Mouse (Mus musculus) mesoderm, embryonic 11.5 days (tissue): ENCODE data around the gene Nptx2.

Source experiments
- DNase-seq: peaks from one replicate; pipeline ENCODE4 v3.0.0-alpha.2; 2012; ENCODE audit warnings: low read depth, low spot score

Gene Nptx2

DNA sequence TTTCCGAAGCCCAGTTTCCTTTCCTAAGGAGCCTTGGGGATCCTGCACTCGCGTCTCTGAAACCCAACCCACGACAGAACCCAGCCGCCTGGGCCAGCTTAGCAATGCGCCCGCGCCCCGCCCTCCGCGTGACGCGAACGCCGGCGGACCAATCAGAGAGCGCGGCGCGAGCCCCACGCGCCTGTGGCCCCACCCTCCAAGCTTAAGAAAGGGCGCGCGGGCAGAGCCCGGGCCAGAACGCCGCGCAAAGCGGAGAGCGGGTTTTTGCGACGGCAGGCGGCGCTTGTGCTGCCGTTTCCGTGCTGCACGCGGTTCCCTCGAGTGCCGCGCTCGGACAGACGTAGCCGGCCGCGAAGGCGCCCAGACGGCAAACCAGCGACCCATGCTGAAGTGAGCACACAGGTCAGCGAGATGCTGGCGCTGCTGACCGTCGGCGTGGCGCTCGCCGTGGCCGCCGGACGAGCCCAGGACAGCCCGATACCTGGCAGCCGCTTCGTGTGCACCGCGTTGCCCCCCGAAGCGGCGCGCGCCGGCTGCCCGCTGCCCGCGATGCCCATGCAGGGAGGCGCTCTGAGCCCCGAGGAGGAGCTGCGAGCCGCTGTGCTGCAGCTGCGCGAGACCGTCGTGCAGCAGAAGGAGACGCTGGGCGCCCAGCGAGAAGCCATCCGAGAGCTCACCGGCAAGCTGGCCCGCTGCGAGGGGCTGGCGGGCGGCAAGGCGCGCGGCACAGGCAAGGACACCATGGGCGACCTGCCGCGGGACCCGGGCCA is at the start of gene Nptx2:
Gene Nptx2 (plus strand): TSS at position 250 of the 770 bp plus-strand sequence.
- peak; percentile 91 for DNase-seq

DNA sequence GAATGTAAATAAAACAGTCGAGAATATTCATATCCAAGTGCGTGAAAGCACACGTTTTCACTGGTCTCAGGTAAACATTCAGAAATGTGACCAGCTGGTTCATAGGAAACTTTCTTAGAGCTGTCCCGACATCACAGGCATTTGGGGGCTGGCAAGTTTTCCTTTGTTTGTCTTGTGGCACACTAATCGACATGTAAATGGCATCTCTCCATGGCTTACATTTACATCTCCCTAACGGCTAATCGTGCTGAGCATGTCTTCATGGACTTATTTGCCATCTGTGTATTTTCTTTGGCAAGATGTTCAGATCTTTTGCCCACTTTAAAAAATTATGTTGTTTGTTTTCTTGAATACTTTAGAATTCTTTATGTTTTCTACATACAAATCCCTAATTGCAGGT is 49.2 kb upstream of the Nptx2 start:
- no peak for DNase-seq

DNA sequence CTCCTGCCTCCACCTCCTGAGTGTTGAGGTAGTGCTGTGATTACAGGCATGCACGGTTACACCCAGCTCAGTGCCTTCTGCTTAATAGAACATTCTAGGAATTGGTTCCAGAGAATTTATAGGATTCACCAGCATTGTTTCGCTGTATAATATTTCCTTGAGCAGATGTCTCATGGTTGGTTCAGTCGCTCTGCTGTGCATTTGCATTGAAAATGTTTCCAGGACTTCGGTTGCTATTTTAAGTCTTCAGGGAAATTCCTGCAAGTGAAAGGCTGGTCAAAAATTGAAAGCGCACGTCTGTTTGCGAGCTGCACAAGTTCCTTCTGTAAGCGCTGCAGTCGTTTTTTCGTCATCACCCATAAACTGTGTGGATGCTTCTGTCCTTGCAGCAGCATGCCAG is 41.5 kb upstream of the Nptx2 start:
- DNase-seq, result no peak

DNA sequence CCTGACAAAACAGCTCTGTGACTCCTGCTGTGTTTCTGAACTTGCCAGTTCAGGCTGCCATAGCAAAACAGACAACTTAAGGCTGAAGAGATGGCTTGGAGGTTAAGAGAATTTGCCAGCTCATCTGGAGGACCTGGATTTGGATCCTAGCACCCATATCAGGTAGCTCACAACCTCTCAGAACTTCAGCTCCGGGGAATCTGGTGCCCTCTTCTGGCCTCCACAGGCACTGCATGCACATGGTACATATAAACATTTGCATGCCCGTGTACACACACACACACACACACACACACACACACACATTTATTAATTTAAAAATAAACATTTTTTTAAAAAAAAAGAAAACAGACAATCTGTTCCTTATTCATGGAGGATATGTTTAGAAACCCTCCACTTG is 40.0 kb upstream of the Nptx2 start:
- no peak for DNase-seq

DNA sequence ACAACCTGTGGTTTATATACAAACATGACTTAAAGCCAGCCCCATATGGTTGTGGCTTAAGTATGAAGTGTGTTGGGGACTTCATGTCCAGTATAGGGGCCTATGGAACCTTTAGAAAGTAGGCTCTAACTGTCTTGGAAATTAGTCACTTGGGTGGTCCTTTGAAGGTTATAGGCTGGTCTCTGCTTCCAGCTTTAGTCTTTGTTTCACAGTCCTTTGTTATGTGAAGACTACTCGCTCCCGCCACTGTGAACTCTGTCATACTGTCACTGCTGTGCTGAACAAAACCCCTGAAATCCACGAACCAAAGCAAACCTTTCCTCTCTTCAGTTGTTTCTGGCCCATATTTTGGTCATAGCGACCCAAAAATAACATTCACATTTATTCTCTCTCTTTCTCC is 39.5 kb upstream of the Nptx2 start:
- no peak for DNase-seq

DNA sequence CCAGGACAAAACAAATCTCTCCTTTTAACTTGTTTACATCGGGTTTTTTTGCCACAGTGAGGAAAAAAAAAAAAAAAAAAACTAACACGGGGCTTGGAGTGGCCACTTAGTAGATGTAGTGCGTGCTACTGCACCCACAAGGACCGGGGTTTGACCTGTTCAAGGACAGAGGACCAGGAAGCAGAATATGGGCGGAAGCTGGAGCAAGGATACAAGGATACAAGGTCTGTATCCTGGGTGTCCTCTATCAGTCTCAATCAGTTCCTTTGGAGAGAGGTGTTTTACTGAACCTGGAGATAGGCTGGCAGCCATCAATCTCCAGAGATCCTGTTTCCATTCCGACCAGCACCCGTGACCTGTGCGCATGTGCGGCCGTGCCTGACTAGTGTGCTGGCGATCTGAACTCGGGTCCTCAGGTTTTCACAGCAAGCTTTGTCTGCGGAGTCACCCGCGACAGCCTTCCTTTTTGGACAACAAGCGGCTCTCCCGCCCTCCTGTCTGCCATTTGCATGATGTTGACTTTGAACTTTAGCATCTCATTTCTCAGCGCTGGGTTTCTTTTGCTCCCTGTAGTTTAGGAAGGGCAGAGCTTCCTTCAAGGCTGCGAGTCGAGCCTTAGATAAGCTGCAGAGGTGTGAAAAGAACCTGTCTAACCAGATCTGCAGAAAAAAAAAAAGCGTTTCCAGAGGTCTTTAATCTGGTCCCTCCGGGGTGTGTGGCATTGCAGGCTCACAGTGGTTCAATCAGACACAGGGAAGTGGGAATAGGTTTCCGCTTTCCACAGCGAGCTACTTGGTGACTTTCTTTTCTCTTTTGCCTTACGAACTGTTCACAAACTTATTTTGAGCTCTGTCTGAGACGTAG is 38.8 kb upstream of the Nptx2 start:
- no peak for DNase-seq

DNA sequence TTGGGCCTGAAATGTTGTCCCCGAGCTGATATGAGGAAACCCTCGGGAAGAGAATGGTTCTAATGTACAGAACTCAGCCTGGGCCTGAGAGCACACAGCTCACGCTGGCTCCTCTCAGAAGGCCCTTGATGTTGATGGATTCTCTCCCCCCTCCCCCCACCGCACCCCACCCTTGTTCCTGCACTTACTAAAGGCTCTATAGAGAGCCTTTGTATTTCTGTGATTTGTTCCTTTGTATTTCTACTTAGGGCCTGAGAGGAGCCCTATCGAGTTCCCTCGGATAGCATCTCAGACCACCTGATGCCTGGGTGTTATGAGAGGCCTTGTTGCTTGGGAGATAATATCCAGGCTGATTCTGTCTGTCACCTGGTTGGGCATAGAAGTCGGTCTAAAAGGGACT is 36.3 kb upstream of the Nptx2 start:
- DNase-seq, result no peak

DNA sequence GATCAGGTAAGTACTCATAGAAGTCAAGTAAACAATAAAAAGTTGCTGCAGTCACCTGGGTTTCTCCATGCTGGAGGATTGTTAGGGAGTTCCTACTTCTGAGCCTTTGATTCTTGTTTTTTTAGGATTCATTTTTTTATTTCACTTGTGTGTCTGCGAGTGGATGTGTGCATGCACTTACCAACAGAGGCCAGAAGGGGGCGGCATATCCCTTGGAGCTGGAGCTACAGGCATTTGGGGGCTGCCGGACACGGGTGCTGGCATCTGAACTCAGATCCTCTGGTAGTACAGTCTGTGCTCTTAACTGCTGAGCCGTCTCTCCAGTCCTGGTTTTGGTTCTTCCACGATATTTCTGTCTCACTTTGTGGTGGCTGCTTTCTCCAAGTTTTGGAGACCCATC is 31.0 kb upstream of the Nptx2 start:
- peak; percentile 29 for DNase-seq

DNA sequence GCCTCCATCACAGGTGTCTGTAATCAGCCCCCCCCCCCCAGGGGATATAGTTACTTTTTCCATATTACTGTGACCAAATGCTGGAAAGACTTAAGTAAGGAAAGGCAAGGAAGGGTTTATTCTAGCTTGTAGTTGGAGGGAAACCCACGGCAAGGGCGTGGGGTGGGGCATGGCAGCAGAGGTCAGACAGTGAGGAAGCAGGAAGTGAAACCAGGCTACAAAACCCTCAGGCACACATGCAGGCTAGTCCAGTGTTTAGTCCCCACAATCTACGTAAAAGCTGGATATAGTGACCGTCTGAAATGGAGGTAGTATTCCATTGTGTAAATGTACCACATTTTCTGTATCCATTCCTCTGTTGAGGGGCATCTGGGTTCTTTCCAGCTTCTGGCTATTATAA is 30.5 kb upstream of the Nptx2 start:
- no peak for DNase-seq

DNA sequence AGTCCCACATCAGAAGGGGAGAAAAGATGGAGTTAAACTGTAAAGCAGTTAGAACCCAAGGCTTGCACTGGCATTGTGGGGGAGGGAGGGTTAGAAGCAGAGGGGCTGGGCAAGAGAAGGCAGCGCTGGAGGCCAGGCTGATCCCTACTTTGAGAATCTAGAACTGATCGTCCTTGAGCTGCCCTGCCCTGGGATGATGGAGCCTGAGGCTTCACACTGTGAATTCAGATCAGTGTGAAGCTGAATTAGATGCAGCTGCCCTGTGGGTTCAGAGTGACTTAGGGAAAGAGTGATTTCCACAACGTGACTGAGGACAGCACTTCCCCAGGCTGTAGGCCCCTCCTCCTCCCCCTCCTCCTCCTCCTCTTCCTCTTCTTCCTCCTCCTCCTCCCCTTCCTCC is 25.6 kb upstream of the Nptx2 start:
- DNase-seq, result no peak

DNA sequence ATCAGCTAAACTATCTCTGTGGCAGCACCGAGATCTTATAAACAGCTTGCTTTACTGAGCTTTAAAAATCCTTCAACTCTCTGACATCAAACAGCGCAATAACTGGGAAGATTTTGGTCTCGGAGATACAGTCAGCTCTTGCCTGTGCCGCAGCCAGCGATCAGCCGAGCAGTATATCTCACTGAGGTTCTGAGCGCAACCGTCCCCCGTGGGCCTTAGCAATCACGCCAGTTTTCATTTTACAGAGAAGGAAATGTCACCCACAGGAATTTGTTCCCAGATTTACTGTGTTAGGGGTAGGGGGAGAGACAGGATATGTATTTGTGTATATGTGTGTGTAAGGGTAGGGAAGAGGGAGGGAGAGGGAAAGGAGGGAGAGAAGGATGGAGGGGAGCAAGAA is 20.9 kb upstream of the Nptx2 start:
- no peak for DNase-seq

DNA sequence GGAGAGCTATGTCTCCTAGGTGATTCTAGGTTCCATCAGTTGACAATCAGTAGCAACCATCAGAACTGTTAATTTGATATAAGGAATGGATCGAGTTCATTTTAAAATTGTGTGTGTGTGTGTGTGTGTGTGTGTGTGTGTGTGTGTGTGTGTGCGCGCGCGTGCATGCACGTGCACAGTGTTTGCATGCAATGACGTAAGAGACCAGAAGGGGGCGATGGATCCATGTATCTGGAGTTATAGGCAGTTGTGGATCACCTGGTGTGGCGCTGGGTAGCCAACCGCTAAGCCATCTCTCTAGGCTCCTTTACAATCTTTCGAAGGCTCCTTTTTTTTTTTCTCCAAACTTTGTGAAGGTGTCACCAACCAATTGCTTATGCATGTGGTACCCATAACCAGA is 16.6 kb upstream of the Nptx2 start:
- DNase-seq, result no peak

DNA sequence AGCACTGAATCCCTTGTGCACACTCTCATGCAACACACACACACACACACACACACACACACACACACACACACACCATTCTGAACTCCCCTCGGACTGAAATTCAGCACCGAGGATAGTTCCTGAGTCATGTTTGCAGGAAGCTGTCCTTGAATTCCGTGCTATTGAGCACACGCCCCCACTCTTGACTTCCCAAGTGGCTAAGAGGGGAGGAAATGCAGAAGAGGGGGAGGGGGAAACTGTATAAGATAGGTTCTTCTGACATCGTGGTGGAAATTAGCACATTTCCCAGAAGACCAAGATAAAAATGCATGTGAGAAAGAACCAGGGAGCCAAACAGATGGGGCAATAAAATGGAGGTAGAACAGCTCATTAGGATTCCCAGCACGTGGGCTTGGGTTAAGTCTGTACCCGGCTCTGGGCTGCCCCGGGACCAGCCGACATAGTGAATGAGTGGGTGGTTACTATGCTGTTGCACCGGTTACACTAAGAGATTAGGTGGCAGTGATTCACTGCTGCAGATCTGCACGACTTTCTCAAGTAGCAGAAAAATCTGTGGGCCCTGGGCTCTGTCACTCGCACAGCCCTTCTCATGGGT is 2.9 kb upstream of the Nptx2 start:
- DNase-seq, result peak; percentile 71

DNA sequence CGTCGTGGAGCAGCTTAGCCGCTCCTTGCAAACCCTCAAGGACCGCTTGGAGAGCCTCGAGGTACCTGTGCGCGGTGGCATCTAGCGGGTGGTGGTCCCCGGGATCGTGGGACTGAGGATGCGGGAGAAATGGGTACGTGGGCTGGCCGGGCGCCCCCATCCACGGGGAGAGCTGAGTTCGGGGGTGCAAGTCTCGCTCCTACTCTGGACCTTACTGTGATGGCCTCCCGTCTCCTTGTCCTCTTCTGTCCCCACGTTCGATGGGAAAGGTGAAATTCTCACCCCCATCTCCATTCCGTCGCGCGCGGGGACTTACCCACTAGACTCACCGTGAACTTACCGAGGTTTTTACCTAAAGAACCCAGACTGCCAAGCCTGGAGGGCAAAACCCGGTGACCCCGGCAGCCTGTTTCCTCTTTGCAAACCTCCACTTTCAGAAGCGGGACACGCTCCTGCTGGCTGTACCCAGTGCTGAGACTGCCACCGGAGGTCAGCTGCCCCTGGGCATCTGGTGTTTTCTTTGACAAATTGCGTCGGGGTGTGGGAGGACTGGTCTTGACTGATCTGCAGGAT is 807 bp downstream of the Nptx2 start:
- no peak for DNase-seq

DNA sequence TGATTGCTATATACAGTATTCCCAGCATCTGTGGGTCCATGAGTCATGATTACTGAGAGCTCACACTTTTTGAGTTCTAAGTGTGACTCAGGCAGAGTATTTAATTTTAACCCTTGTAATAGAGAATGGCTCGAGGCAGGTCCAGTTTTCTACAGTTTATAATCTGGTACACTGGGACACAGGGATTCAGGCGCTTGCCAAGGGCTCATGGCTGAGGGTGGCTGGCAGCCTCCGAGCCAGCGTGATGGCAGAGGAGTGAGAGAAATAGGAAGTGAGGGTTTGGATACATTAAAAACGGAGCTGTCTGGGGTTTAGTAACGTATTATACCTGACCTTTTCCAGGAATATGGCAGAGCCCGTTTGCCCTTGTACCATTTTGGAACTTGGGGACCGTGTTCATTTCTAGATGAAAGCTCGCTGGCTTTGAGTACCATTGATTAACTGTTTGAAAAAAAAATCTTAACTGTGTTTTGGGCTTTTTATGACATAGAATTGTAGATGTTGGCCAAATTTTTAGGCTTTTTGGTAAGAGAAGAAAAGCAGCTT is 1.7 kb downstream of the Nptx2 start:
- no peak for DNase-seq

DNA sequence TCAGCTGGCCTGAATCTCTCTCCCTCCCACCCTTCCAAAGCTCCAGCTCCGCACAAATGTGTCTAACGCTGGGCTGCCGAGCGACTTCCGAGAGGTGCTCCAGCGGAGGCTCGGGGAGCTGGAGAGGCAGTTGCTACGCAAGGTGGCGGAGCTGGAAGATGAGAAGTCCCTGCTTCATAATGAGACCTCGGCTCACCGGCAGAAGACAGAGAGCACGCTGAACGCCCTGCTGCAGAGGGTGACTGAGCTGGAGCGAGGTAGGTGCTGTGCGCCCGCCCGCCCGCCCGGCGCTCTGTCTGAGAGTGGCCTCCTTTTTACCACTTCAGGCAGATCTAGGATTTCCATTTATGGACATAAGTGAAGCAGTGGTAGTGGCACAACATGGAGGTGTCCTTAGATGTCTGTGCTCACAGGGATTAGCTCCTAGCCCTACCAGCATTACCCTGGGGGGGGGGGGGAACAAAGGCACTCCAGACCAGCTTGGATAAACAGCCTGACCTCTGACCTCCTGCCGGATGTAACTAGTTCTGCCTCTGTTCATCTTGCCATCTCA is 2.5 kb downstream of the Nptx2 start:
- DNase-seq, result peak; percentile 48

DNA sequence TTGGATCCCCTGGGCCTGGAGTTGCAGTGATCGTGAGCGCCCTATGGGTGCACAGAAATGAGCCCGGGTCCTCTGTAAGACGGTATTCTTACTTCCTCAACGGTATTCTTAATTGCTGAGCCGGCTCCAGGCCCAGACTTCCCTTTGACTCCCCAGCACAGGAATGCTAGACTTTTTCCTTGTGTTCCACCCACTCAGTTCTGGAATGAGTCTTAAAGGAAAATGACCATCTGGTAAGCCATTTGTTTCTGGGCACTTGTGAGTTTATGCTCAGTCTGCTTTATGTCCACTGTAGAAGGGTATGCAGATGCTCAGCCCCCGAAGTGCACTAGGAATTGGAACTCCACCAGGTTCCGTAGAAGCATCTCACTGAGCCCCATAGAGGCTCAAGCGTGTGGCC is 4.3 kb downstream of the Nptx2 start:
- DNase-seq, result no peak

DNA sequence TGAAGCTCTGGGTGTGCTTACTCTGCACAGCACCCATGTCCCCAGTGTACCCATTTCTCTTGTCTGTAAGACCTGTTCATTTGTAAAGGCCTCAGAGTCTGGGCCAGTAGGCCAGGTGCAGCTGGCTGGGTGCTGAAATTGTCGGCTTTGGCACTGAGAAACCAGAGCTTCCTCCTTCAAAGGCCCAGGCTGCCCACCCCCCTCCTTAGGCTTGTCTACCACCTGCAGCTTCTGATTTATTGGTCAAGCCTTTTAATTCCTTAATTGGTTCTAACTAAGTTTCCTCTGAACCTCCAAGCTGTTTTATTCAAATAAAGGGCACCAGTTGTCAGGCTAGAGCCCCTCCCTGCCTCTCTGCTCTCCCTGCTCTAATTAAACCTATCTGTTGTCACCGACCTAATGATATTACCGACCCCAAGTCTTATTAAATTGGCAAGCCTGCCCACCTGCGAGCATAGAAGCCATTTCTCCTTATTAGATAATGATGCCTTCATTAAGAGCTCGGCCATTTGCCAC is 5.0 kb downstream of the Nptx2 start:
- DNase-seq, result no peak

DNA sequence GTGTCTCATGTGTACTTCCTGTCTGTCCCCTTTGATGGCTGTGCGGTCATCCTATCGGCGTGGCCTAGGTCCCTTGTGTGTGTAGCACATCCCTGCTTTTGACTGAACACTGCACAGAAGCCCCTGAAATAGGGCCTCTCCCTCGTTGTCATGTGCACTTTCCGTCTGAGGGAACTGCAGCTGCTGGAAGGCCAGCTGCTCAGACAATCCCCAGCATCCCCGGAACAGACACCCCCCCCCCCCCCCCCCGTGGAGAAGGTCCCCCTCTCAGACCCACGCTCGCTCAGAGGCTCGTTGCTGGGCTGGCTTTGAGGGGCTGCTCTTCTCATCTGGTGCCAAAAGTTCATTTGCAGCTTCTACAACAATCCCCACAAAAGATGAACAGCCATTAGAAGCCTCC is 11.0 kb downstream of the Nptx2 start:
- peak; percentile 38 for DNase-seq

DNA sequence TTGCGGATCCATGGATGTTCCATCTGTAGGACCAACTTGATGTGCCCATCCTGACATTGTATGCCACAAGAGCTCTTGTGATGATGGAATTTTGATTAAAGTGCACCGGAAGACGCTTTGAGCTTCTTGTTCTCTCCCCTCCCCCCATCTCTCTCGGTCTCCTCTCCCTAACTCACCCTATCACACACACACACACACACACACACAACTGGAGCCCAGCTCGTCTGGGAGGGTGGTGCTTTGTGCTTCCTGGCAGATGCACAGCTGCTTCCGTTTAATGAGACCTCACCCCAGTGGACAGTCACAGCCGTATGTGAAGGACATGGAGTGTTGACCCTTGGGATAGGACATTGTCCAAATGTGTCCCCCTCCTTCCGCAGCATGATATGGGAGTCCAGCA is 11.7 kb downstream of the Nptx2 start:
- no peak for DNase-seq

DNA sequence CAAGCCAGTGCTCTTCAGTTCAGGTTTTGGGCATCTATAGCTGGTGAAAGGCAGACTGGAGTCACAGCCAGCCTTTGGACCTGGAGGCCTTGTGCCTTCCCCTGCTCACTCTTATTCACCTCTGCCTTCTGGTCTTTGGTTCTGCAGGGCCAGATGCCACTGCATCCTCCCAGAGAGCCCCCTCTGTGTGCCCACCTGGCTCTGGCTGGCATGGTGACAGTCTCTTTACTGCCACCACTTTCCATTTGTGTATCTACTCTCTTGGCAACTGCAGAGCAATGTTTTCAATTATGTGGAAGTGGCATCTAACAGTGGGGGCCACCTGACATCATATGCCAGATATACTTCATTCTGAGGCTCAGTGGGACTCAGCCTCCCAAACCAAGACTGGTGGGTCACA is 12.8 kb downstream of the Nptx2 start:
- DNase-seq, result no peak

DNA sequence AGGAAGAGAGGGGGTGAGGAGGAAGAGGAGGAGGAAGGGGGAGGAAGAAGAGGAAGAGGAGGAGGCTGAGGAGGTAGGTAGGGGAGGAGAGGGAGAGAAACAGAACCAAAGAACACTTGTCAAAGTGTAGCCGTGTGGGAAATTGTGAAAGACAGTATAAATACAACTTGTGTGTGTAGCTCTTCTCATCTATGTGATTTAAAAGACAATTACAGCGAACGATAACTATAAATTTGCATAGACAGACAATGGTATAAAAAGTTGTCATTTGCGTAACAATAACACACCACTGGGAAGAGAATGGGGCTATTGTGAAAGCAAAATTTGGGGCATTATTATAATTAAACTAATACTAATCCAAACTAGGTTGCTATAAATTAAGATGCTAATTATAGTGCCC is 20.0 kb downstream of the Nptx2 start:
- no peak for DNase-seq
